Mouse (Mus musculus): Measurements from ENCODE around the gene Intu.
A peak's percentile ranks its signal among the peaks of the same experiment; 100 is the strongest.

Gene Intu

GRCm38 (mm10) chr3:40531286-40532141, at the start of gene Intu:
TSS of gene Intu (plus strand) at chr3:40531286.
- peak; percentile 18 to 34 for DNase-seq

- DNase-seq: no peak
Observed at GRCm38 (mm10) chr3:40483221-40483654, 47.8 kb upstream of the Intu start.

GRCm38 (mm10) chr3:40487381-40487780, 43.7 kb upstream of the Intu start:
- no peak for DNase-seq

GRCm38 (mm10) chr3:40491742-40492141, 39.3 kb upstream of the Intu start:
- no peak for DNase-seq

GRCm38 (mm10) chr3:40498898-40499297, 32.2 kb upstream of the Intu start:
- DNase-seq: no peak

- no peak for DNase-seq
Observed at GRCm38 (mm10) chr3:40500157-40500808, 30.8 kb upstream of the Intu start.

- DNase-seq: no peak
Observed at GRCm38 (mm10) chr3:40504377-40504776, 26.7 kb upstream of the Intu start.

- no peak for DNase-seq
Observed at GRCm38 (mm10) chr3:40505451-40506014, 25.6 kb upstream of the Intu start.

- no peak for DNase-seq
Observed at GRCm38 (mm10) chr3:40508927-40509576, 22.0 kb upstream of the Intu start.

GRCm38 (mm10) chr3:40510567-40510966, 20.5 kb upstream of the Intu start:
- peak; percentile 16 to 21 for DNase-seq

- DNase-seq: no peak
Observed at GRCm38 (mm10) chr3:40512936-40513829, 17.9 kb upstream of the Intu start.

- DNase-seq: no peak
Observed at GRCm38 (mm10) chr3:40518240-40518639, 12.8 kb upstream of the Intu start.

GRCm38 (mm10) chr3:40519555-40519954, 11.5 kb upstream of the Intu start:
- DNase-seq: no peak

GRCm38 (mm10) chr3:40520567-40520966, 10.5 kb upstream of the Intu start:
- no peak for DNase-seq

GRCm38 (mm10) chr3:40522446-40522845, 8.6 kb upstream of the Intu start:
- no peak for DNase-seq

- no peak for DNase-seq
Observed at GRCm38 (mm10) chr3:40522846-40523245, 8.2 kb upstream of the Intu start.

GRCm38 (mm10) chr3:40523371-40523783, 7.7 kb upstream of the Intu start:
- no peak for DNase-seq

- DNase-seq: no peak
Observed at GRCm38 (mm10) chr3:40524841-40525240, 6.2 kb upstream of the Intu start.

- peak; percentile 63 to 68 for DNase-seq
Observed at GRCm38 (mm10) chr3:40525341-40525740, 5.7 kb upstream of the Intu start.

- DNase-seq: no peak
Observed at GRCm38 (mm10) chr3:40526095-40526494, 5.0 kb upstream of the Intu start.

- no peak for DNase-seq
Observed at GRCm38 (mm10) chr3:40527218-40527617, 3.9 kb upstream of the Intu start.

All from cerebellum, postnatal 36 days (tissue).